Mouse (Mus musculus) cerebellum, adult 2 months (tissue): ENCODE results near the gene Adamts13.
A peak's percentile ranks its signal among the peaks of the same experiment; 100 is the strongest.

Source experiments
- CTCF ChIP-seq: fragments of 200-500 bp; IDR thresholded peaks from 2 replicates; pipeline ENCODE4 v1.5.1; 2011; ENCODE audit warnings: low read depth, mild to moderate bottlenecking, control low read depth, low read length, moderate library complexity, borderline replicate concordance; ENCODE audit not compliant: insufficient read depth
- POLR2A ChIP-seq: fragments of 200-500 bp; IDR thresholded peaks from 2 replicates; pipeline ENCODE4 v1.6.1; 2011; ENCODE audit warnings: low read length, control low read depth, borderline replicate concordance; ENCODE audit not compliant: insufficient read depth

DNA sequence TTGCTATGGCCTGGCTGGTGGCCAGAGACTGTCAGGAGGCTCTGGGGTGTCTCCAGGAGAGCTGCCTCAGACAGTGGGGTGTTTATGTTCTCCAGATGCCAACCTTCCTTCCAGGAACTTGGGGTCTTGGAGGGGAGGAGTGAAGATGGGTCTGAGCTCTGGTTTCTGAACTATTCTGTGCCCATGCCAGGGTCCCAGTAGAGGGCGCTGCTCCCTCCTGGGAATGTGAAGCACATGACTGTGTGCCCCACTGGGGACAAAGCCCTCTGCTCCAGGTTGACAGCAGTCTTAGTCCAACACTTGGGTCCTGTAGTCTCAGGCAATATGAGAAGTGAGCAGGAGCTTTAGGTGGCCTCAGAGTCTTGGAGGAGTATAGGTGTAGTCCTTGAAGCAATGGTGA lies 66.1 kb downstream of the Adamts13 start:
- peak; percentile 24; the same call in 1 of the 2 replicates for TF ChIP-seq CTCF
- no peak for TF ChIP-seq POLR2A
